10 mouse cellular contexts compared by ENCODE assay signal in genomic region chr6:73428618-73429336, GRCm38 (mm10). TPM values are rescaled to one million over a fixed set of nuclear protein-coding genes. Genes with fewer than 3 reads are reported as not detected.
DNase-seq lines count a peak whose midpoint lies in the region; ATAC-seq and TF ChIP-seq lines count a peak whose summit lies in the region.
"Had no signal": no experiment of that assay in that cellular context is flagged by ENCODE, and none has a peak within 500 bp of the region (broad histone marks: within the 10 kb centered on the region; RNA-seq: fewer than 3 reads in every experiment).

No protein-coding gene starts in this region.

- H3K27ac ChIP-seq in kidney, embryonic 14.5 days (ENCODE audit: low read depth, low read length) = no peak overlapping the region
- no peak overlapping the region for H3K27ac ChIP-seq in cerebellum, adult 2 months (ENCODE audit: insufficient read depth, low read length)
- no peak overlapping the region for H3K27ac ChIP-seq in forebrain, embryonic 14.5 days (ENCODE audit: low read depth, low read length)
- no peak overlapping the region for H3K27ac ChIP-seq in midbrain, embryonic 13.5 days
- H3K27ac ChIP-seq in heart, embryonic 10.5 days = no peak overlapping the region
- H3K27ac ChIP-seq in heart, adult 2 months = no peak overlapping the region

- DNase-seq in kidney, adult 11 months = no peak
- DNase-seq in cerebellum, adult 2 months = peak; percentile 31 to 52
- peak; percentile 52 for DNase-seq in forebrain, embryonic 14.5 days (ENCODE audit: low spot score)
- no peak for DNase-seq in heart, embryonic 10.5 days (ENCODE audit: low spot score)
- no peak for DNase-seq in heart, adult 2 months
- DNase-seq in layer of hippocampus, postnatal 14 days (ENCODE audit: low spot score in 2 of 2) = no peak
- DNase-seq: kidney, postnatal 14 days had no signal

- no peaks in the 10 kb centered on the region for H3K79me2 ChIP-seq in heart, adult 2 months (replicated peaks; ENCODE audit: control insufficient read depth, insufficient read depth, low read length)

- peaks cover 4% of the 10 kb centered on the region; the same call in 1 of the 2 replicates for H3K4me1 ChIP-seq in kidney, embryonic 14.5 days (ENCODE audit: control insufficient read depth, insufficient read depth, low read length)
- H3K4me1 ChIP-seq in cerebellum, adult 2 months (ENCODE audit: control insufficient read depth, insufficient read depth, low read length) = peaks cover 24% of the 10 kb centered on the region
- peaks cover 3% of the 10 kb centered on the region for H3K4me1 ChIP-seq in forebrain, embryonic 14.5 days (ENCODE audit: control insufficient read depth, insufficient read depth, low read length)
- H3K4me1 ChIP-seq in midbrain, embryonic 13.5 days (replicated peaks) = peaks cover 25% of the 10 kb centered on the region
- H3K4me1 ChIP-seq in heart, embryonic 10.5 days = peaks cover 11% of the 10 kb centered on the region; the same call in 1 of the 2 replicates
- H3K4me1 ChIP-seq in heart, adult 2 months (ENCODE audit: control insufficient read depth, insufficient read depth, low read length) = no peaks in the 10 kb centered on the region

- H3K9me3 ChIP-seq in kidney, embryonic 14.5 days (ENCODE audit: control insufficient read depth, low read length) = no peaks in the 10 kb centered on the region
- no peaks in the 10 kb centered on the region for H3K9me3 ChIP-seq in forebrain, embryonic 14.5 days (replicated peaks; ENCODE audit: control insufficient read depth, low read length)
- H3K9me3 ChIP-seq in midbrain, embryonic 13.5 days = no peaks in the 10 kb centered on the region
- H3K9me3 ChIP-seq in heart, embryonic 10.5 days = no peaks in the 10 kb centered on the region

- H3K9ac ChIP-seq in kidney, embryonic 14.5 days (ENCODE audit: low read depth, low read length) = no peak overlapping the region
- no peak overlapping the region for H3K9ac ChIP-seq in forebrain, embryonic 14.5 days (ENCODE audit: low read length)
- H3K9ac ChIP-seq in midbrain, embryonic 13.5 days (replicated peaks) = no peak overlapping the region; the same call in 1 of the 2 replicates
- no peak overlapping the region for H3K9ac ChIP-seq in heart, adult 2 months (ENCODE audit: low read depth, low read length)

- ATAC-seq in kidney, embryonic 14.5 days (ENCODE audit: low FRiP score, low TSS enrichment) = peak; percentile 60; the same call in 1 of the 2 replicates
- ATAC-seq in forebrain, embryonic 14.5 days = peak; percentile 60
- ATAC-seq in midbrain, embryonic 13.5 days = peak; percentile 48; the same call in 1 of the 2 replicates

- H3K27me3 ChIP-seq in kidney, embryonic 14.5 days (ENCODE audit: control insufficient read depth, insufficient read depth, low read length) = no peaks in the 10 kb centered on the region
- no peaks in the 10 kb centered on the region for H3K27me3 ChIP-seq in cerebellum, adult 2 months (ENCODE audit: control insufficient read depth, insufficient read depth, low read length)
- H3K27me3 ChIP-seq in forebrain, embryonic 14.5 days (replicated peaks; ENCODE audit: control insufficient read depth, insufficient read depth, low read length) = 0 out of 2 replicates have a peak, but pooled peaks cover 3% of the 10 kb centered on the region
- H3K27me3 ChIP-seq in midbrain, embryonic 13.5 days = peaks cover 36% of the 10 kb centered on the region
- no peaks in the 10 kb centered on the region for H3K27me3 ChIP-seq in heart, embryonic 10.5 days (ENCODE audit: insufficient read depth, poor library complexity, severe bottlenecking)
- H3K27me3 ChIP-seq in heart, adult 2 months (ENCODE audit: control insufficient read depth, insufficient read depth, low read length) = no peaks in the 10 kb centered on the region

- H3K4me3 ChIP-seq in kidney, embryonic 14.5 days (ENCODE audit: low read length) = no peak overlapping the region
- H3K4me3 ChIP-seq in cerebellum, adult 2 months (replicated peaks; ENCODE audit: insufficient read depth, low read depth, low read length) = no peak overlapping the region
- H3K4me3 ChIP-seq in forebrain, embryonic 14.5 days (ENCODE audit: low read depth, low read length) = no peak overlapping the region
- H3K4me3 ChIP-seq in midbrain, embryonic 13.5 days (replicated peaks) = no peak overlapping the region
- no peak overlapping the region for H3K4me3 ChIP-seq in heart, embryonic 10.5 days
- H3K4me3 ChIP-seq in heart, adult 2 months = no peak overlapping the region

- TF ChIP-seq POLR2A in cerebellum, adult 2 months (IDR thresholded peaks at IDR 0.05; ENCODE audit: borderline replicate concordance, insufficient read depth, low read length) = no peak
- TF ChIP-seq POLR2A in heart, adult 2 months (IDR thresholded peaks at IDR 0.05; ENCODE audit: insufficient read depth, low read depth, low read length) = no peak

- no peak overlapping the region for H3K4me2 ChIP-seq in kidney, embryonic 14.5 days (replicated peaks; ENCODE audit: low read depth, low read length)
- H3K4me2 ChIP-seq in forebrain, embryonic 14.5 days (ENCODE audit: low read length) = no peak overlapping the region
- peak overlapping the region; percentile 27 for H3K4me2 ChIP-seq in midbrain, embryonic 13.5 days (replicated peaks)

- no peak for TF ChIP-seq CTCF in cerebellum, adult 2 months (IDR thresholded peaks at IDR 0.05; ENCODE audit: borderline replicate concordance, insufficient read depth, low read depth, low read length)
- no peak for TF ChIP-seq CTCF in heart, adult 2 months (IDR thresholded peaks at IDR 0.05)

- no peak for TF ChIP-seq EP300 in heart, adult 2 months (IDR thresholded peaks at IDR 0.05; ENCODE audit: insufficient read depth, low read depth, low read length)

- WGBS in kidney, embryonic 14.5 days = 26% methylated on average over 14 of the region's 14 CpGs
- WGBS in cerebellum, adult 2 months = 35% methylated on average over 14 of the region's 14 CpGs
- WGBS in forebrain, embryonic 14.5 days = 27% methylated on average over 14 of the region's 14 CpGs
- WGBS in midbrain, embryonic 13.5 days = 25% methylated on average over 14 of the region's 14 CpGs
- WGBS in heart, embryonic 10.5 days = 46% methylated on average over 14 of the region's 14 CpGs
- 53% methylated on average over 14 of the region's 14 CpGs for WGBS in heart, adult 2 months

- no peaks in the 10 kb centered on the region for H3K36me3 ChIP-seq in kidney, embryonic 14.5 days (ENCODE audit: control insufficient read depth, insufficient read depth, low read length)
- H3K36me3 ChIP-seq in forebrain, embryonic 14.5 days (ENCODE audit: control insufficient read depth, insufficient read depth, low read length) = no peaks in the 10 kb centered on the region
- no peaks in the 10 kb centered on the region for H3K36me3 ChIP-seq in midbrain, embryonic 13.5 days
- H3K36me3 ChIP-seq in heart, embryonic 10.5 days = no peaks in the 10 kb centered on the region
- H3K36me3 ChIP-seq in heart, adult 2 months (ENCODE audit: control insufficient read depth, insufficient read depth, low read length) = no peaks in the 10 kb centered on the region

- intact Hi-C loops in heart, adult 2 months (cut with DNase I) = no loop called here

RNA-seq across cellular contexts. Expression of gene 4931417E11Rik, which starts 40.7 kb away (rescaled TPM):
- not detected in 2 replicates for polyA plus RNA-seq in kidney, embryonic 14.5 days (2014; fragmentation: Nextera tagmentation; extraction: Ambion mirVana)
- not detected in 2 replicates for polyA plus RNA-seq in cerebellum, adult 2 months (2012; rRNA removed)
- not detected in 2 replicates for polyA plus RNA-seq in forebrain, embryonic 14.5 days (2014; fragmentation: Nextera tagmentation; extraction: Ambion mirVana)
- not detected in 2 replicates for polyA plus RNA-seq in midbrain, embryonic 13.5 days (2015; fragmentation: Nextera tagmentation; extraction: Ambion mirVana)
- not detected in 2 replicates for polyA plus RNA-seq in heart, embryonic 10.5 days (2016; fragmentation: Nextera tagmentation; extraction: Ambion mirVana)
- not detected for total RNA-seq in heart, adult 2 months (2021)
- not detected in 2 replicates for polyA plus RNA-seq in heart, adult 2 months (2012; rRNA removed)
- not detected for total RNA-seq in layer of hippocampus, postnatal 14 days (2021)
- polyA plus RNA-seq: liver, embryonic 16.5 days had no signal

Comparison
In these comparisons a context has a peak if more than half of its experiments do, and no peak if none do; other contexts are left out.
1. DNase-seq: peak in cerebellum, adult 2 months (2 of 2) and forebrain, embryonic 14.5 days (single experiment); none in kidney, adult 11 months (single experiment), heart, embryonic 10.5 days (single experiment), heart, adult 2 months (0 of 2) and layer of hippocampus, postnatal 14 days (0 of 2).
2. Peak in every context shown above with its lines, with median percentiles within 50 percentile points of each other: ATAC-seq.